Mouse (Mus musculus) neural tube, embryonic 13.5 days (tissue): ENCODE data around the gene Snx29. TPM values are rescaled to one million over a fixed set of nuclear protein-coding genes. Genes with fewer than 3 reads are reported as not detected.
A peak's percentile ranks its signal among the peaks of the same experiment; 100 is the strongest.

ENCODE experiments used
- ATAC-seq: fragments of 200-750 bp; cut with Nextera tagmentation; 2 replicates; pipeline ENCODE4 v1.8.0; 2017; ENCODE audit warnings: low read depth, mild to moderate bottlenecking, moderate TSS enrichment, moderate library complexity
- H3K27ac ChIP-seq: fragments of 300-500 bp; sonication (generic); replicated peaks from 2 replicates; pipeline ENCODE4 v1.5.1; 2015; ENCODE audit warnings: moderate library complexity, mild to moderate bottlenecking, inconsistent platforms
- H3K27me3 ChIP-seq: fragments of 300-500 bp; sonication (generic); 2 replicates; pipeline ENCODE4 v1.6.1; 2015; ENCODE audit warnings: mild to moderate bottlenecking, inconsistent platforms
- H3K36me3 ChIP-seq: fragments of 300-500 bp; sonication (generic); 2 replicates; pipeline ENCODE4 v1.6.1; 2015; ENCODE audit warnings: mild to moderate bottlenecking, inconsistent platforms
- H3K4me1 ChIP-seq: fragments of 300-500 bp; sonication (generic); replicated peaks from 2 replicates; pipeline ENCODE4 v1.6.1; 2015; ENCODE audit warnings: inconsistent platforms
- H3K4me2 ChIP-seq: fragments of 300-500 bp; sonication (generic); 2 replicates; pipeline ENCODE4 v1.6.1; 2015; ENCODE audit warnings: inconsistent platforms, mild to moderate bottlenecking, moderate library complexity
- H3K4me3 ChIP-seq: fragments of 300-500 bp; sonication (generic); 2 replicates; pipeline ENCODE4 v1.5.1; 2015; ENCODE audit warnings: mild to moderate bottlenecking, inconsistent platforms
- H3K9ac ChIP-seq: fragments of 300-500 bp; sonication (generic); 2 replicates; pipeline ENCODE4 v1.6.1; 2015; ENCODE audit warnings: moderate library complexity, mild to moderate bottlenecking, inconsistent platforms
- H3K9me3 ChIP-seq: fragments of 300-500 bp; sonication (generic); 2 replicates; pipeline ENCODE4 v1.6.1; 2016; ENCODE audit warnings: inconsistent platforms
- WGBS: fragments of 180-500 bp; shearing (Covaris S2); methylation state at CpG from one replicate; pipeline ENCODE4 v1.1.7; 2015; 5-methylcytosine and 5-hydroxymethylcytosine counted together
- polyA plus RNA-seq: library from polyadenylated mRNA; unstranded; fragments of >200 nt; fragmentation: Nextera tagmentation; extraction: Ambion mirVana; gene quantifications from 2 replicates; pipeline ENCODE4 v1.2.1, GENCODE M21; 2015

Snx29 gene
- polyA plus RNA-seq, 1 experiment from 2014 or later: 17.2 TPM

- H3K4me1 ChIP-seq: peaks cover 16% of the 10 kb centered on the region; the same call in 1 of the 2 replicates
- no peak overlapping the region for H3K9ac ChIP-seq
- 69% methylated on average over 2 of the region's 2 CpGs for WGBS
- H3K27ac ChIP-seq: no peak overlapping the region
- H3K27me3 ChIP-seq: no peaks in the 10 kb centered on the region
- H3K9me3 ChIP-seq: no peaks in the 10 kb centered on the region
- H3K4me3 ChIP-seq: no peak overlapping the region
- peak; percentile 32; the same call in 1 of the 2 replicates for ATAC-seq
- no peak overlapping the region for H3K4me2 ChIP-seq
- no peaks in the 10 kb centered on the region for H3K36me3 ChIP-seq
Observed at GRCm38 (mm10) chr16:11644399-11644798, 321.7 kb downstream of the Snx29 start.

GRCm38 (mm10) chr16:11645668-11646067 is 323.0 kb downstream of the Snx29 start:
- ATAC-seq: no peak
- Histone ChIP-seq H3K36me3 (no peaks in the 10 kb centered on the region), H3K4me3 (no peak overlapping the region), H3K4me2 (no peak overlapping the region), H3K4me1 (peaks cover 16% of the 10 kb centered on the region; the same call in 1 of the 2 replicates), H3K9me3 (no peaks in the 10 kb centered on the region), H3K27ac (no peak overlapping the region), H3K27me3 (no peaks in the 10 kb centered on the region), H3K9ac (no peak overlapping the region)
- 42% methylated on average over 4 of the region's 4 CpGs for WGBS

DNA sequence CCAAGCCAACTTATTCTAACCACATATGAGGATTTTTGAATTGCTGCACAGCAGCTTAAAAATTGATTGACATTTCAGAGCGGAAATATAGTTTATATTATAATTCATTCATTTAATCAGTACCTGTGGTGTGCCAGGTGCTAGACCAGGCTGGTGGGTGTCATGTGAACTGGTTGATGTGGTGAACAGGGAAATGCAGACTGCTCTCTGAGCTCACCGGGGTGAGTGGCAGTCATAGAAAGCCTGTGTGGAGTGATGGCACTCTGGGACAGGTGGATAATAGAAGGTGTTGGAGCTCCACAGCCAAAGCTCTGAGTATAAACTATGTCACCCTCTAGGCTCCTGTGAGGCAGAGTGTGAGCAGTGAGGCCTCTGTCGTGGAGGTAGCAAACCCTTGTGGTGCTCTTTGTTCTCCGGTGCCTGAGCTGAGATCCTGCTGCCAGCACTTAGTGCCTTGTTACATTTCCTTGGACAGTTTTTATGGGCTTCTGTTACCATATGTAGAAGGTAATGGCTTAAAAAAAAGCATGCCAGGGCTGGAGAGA is 324.1 kb downstream of the Snx29 start:
- Histone ChIP-seq H3K27ac (no peak overlapping the region), H3K4me1 (peaks cover 16% of the 10 kb centered on the region; the same call in 1 of the 2 replicates), H3K9ac (no peak overlapping the region), H3K4me3 (no peak overlapping the region), H3K4me2 (no peak overlapping the region), H3K36me3 (no peaks in the 10 kb centered on the region), H3K27me3 (no peaks in the 10 kb centered on the region), H3K9me3 (no peaks in the 10 kb centered on the region)
- WGBS: 67% methylated on average over 4 of the region's 4 CpGs
- no peak for ATAC-seq

DNA sequence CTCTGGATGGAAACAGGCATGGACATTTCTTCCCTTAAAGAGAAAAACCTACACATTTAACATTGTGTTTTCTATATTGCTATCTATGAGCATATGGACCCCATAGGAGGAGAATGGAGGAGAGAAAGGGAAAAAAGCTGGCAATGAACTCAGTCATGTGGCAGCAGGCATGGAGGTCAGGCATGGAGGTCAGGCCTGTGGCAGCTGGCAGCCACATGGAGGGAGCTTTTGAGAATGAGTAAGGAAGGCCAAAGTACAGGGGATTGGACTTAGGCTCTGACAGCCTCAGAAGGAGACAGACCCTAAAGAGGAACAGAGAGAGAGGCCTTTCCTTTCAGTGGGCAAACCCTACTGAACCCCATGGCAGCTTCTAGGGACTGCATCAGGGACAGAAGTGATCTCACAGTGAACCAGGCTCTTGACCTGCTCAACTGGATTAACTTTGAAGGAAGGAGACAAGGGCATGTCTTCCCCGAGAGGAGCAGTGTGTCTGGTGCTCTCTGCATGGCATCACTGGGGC is 325.5 kb downstream of the Snx29 start:
- no peak overlapping the region for H3K4me2 ChIP-seq
- 90% methylated on average over 1 of the region's 1 CpGs for WGBS
- ATAC-seq: no peak
- H3K4me1 ChIP-seq: peaks cover 11% of the 10 kb centered on the region; the same call in 1 of the 2 replicates
- H3K4me3 ChIP-seq: no peak overlapping the region
- H3K9me3 ChIP-seq: no peaks in the 10 kb centered on the region
- H3K36me3 ChIP-seq: no peaks in the 10 kb centered on the region
- no peak overlapping the region for H3K9ac ChIP-seq
- H3K27me3 ChIP-seq: no peaks in the 10 kb centered on the region
- no peak overlapping the region for H3K27ac ChIP-seq

DNA sequence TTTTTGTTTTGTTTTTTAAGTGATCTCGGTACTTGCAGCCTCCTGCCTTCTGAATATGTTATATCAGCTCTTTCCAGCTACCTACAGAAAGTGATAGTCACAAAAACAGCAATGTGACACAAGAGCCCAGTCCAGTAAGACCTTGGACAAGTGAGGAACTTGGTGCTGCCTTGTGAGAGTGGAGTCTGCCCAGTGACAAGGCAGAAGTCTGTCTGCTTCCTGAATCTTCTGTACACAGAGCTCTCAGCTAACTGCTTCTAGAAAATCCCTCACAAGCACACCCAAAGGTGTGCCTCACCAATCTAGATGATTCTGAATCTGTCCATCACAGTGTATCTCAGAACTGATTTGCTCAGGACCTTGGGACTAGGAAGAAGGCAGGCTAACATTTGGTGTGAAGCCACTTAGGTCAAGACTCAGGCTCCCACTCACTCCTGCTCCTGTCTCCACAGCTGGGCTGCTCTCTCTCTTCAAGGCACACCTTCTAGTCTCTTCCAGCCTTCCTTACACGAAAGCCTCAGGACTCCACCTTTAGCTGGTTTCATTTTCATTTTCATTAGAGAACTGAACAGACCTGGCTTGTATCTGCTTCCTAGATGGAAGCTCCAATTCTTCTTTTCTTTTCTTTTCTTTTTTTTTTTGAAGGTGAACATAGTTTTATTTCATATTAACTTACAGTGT is 330.1 kb downstream of the Snx29 start:
- Histone ChIP-seq H3K27ac (no peak overlapping the region), H3K4me1 (no peaks in the 10 kb centered on the region; the same call in 1 of the 2 replicates), H3K4me3 (no peak overlapping the region), H3K9me3 (no peaks in the 10 kb centered on the region), H3K9ac (no peak overlapping the region), H3K27me3 (no peaks in the 10 kb centered on the region), H3K36me3 (no peaks in the 10 kb centered on the region), H3K4me2 (no peak overlapping the region)
- WGBS: 81% methylated on average over 2 of the region's 2 CpGs
- no peak for ATAC-seq

DNA sequence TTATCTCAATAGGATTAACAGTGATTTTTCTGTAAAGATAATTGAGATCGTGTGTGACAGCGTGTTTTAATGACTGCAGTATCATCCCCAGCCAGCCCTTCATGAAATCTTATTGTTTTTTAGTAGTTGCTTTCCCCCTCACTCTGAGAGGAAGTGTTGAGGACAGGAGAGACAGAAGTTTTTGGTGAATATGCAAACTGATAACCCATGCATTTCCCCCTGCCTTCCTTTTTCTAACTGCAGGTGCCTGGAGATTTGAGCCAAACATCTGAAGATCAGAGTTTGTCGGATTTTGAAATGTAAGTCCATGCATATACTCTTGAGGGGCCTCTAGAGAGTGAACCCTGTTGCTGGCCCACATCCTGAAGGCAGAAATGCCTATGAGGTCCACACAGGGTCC is 333.2 kb downstream of the Snx29 start:
- H3K4me1 ChIP-seq: no peaks in the 10 kb centered on the region; the same call in 1 of the 2 replicates
- ATAC-seq: no peak
- no peaks in the 10 kb centered on the region for H3K36me3 ChIP-seq
- no peak overlapping the region for H3K4me3 ChIP-seq
- no peak overlapping the region for H3K27ac ChIP-seq
- H3K4me2 ChIP-seq: no peak overlapping the region
- no peak overlapping the region for H3K9ac ChIP-seq
- 92% methylated on average over 3 of the region's 3 CpGs for WGBS
- no peaks in the 10 kb centered on the region for H3K9me3 ChIP-seq
- H3K27me3 ChIP-seq: no peaks in the 10 kb centered on the region

DNA sequence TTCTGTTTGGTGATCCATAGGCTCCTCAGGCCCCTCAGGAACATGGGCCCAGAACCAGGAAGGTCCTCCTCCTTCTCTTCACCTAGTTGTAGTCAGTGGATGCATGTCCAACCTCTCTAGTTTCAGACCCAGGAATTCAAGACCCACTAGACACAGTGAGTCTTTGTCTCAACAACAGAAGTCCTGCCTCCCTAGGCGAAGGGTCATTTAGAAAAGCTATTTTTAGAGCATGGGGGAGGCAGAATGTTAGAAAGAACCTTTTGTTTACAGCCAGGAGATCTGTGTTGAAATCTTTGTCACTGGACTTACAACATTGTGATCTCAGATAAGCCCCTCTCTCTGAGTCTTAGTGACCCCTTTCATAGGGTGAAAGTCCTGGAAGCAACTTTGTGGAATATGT is 334.4 kb downstream of the Snx29 start:
- 41% methylated on average over 1 of the region's 1 CpGs for WGBS
- Histone ChIP-seq H3K27me3 (no peaks in the 10 kb centered on the region), H3K4me1 (no peaks in the 10 kb centered on the region)

DNA sequence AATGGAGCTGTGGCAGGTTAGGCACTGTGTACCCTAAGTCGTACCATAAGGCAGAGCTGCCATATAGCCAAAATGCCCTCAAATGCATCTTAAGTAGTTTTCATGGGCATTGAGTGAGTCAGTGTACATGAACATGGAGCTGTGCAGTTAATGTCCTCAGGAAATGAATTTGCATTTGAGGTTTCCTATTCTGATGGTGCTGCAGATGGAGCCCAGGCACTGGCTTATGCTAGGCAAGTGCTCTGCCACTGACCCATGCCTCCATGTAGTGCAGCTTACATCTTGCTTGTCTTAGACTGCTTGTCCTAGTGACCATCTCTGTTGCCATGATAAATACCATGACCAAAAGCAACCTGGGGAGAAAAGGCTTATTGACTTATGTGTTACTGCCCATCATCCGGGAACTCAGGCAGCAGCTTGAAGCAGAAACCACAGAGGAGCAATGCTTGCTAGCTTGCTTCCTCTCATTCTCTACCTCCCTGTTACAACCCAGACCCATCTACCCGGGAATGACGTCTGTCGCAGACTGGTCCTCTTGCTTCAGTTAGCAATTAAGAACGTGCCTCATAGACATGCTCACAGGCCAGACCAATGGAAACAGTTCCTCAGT is 336.5 kb downstream of the Snx29 start:
- Histone ChIP-seq H3K9me3 (no peaks in the 10 kb centered on the region), H3K4me3 (no peak overlapping the region), H3K4me2 (no peak overlapping the region), H3K27ac (no peak overlapping the region), H3K9ac (no peak overlapping the region), H3K27me3 (no peaks in the 10 kb centered on the region), H3K36me3 (no peaks in the 10 kb centered on the region), H3K4me1 (no peaks in the 10 kb centered on the region)
- WGBS: 88% methylated on average over 6 of the region's 6 CpGs
- ATAC-seq: no peak

More for the DNA sequence above, 334.4 kb downstream of the Snx29 start:
- H3K9ac ChIP-seq: no peak overlapping the region
- no peak for ATAC-seq
- H3K9me3 ChIP-seq: no peaks in the 10 kb centered on the region
- H3K27ac ChIP-seq: no peak overlapping the region
- no peak overlapping the region for H3K4me3 ChIP-seq
- no peak overlapping the region for H3K4me2 ChIP-seq
- H3K36me3 ChIP-seq: no peaks in the 10 kb centered on the region

GRCm38 (mm10) chr16:11664896-11665705 is 342.4 kb downstream of the Snx29 start:
- WGBS: 84% methylated on average over 13 of the region's 13 CpGs
- H3K27me3 ChIP-seq: no peaks in the 10 kb centered on the region

DNA sequence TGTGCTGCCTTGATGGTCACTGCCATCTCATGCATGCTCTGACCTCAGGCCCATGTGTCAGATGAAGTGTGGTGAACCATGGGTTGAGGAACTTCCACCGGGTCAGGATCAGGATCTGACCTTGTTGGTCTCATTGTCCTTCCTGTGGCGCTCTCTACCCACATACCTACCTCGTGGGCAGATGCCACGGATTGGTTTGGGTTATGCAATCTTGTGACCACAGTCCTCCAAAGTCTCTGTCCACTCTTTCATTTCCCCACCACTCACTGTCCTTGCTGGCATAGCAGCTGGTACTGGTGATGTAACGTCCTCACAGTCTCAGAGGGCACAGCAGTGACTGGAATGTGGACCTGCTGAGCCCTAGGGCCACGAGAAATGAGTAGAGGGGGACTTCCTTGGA is 343.2 kb downstream of the Snx29 start:
- no peak overlapping the region for H3K27ac ChIP-seq
- ATAC-seq: no peak
- no peak overlapping the region for H3K4me3 ChIP-seq
- H3K4me1 ChIP-seq: peaks cover 10% of the 10 kb centered on the region
- no peaks in the 10 kb centered on the region for H3K9me3 ChIP-seq
- no peaks in the 10 kb centered on the region for H3K27me3 ChIP-seq
- 93% methylated on average over 6 of the region's 6 CpGs for WGBS
- no peak overlapping the region for H3K4me2 ChIP-seq
- H3K9ac ChIP-seq: no peak overlapping the region
- no peaks in the 10 kb centered on the region for H3K36me3 ChIP-seq

More at GRCm38 (mm10) chr16:11664896-11665705, 342.4 kb downstream of the Snx29 start:
- Histone ChIP-seq H3K9me3 (no peaks in the 10 kb centered on the region), H3K27ac (no peak overlapping the region), H3K4me3 (no peak overlapping the region), H3K9ac (no peak overlapping the region), H3K4me1 (peaks cover 5% of the 10 kb centered on the region; the same call in 1 of the 2 replicates), H3K4me2 (no peak overlapping the region), H3K36me3 (no peaks in the 10 kb centered on the region)
- no peak for ATAC-seq

DNA sequence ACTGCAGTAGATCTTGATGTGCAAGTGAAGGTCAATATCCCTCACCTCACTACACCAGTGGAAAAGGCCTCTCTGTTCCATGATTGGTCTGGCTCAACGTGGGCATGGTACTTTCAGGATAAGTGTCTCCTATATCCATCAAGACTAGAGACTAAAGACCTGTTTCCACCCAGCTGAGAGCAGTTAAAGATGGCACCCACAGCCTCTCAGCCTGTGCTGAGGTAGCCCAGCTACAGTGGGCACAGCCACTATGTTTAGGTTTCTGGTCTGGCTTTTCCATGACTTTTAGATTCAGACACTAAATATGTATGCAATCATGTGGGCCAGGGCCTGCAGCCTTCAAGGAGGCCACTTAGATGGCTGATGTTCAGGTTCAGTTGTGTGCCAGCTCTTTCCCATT is 345.7 kb downstream of the Snx29 start:
- no peak overlapping the region for H3K9ac ChIP-seq
- no peaks in the 10 kb centered on the region for H3K9me3 ChIP-seq
- no peak for ATAC-seq
- 87% methylated on average over 1 of the region's 1 CpGs for WGBS
- H3K4me1 ChIP-seq: peaks cover 14% of the 10 kb centered on the region
- no peaks in the 10 kb centered on the region for H3K27me3 ChIP-seq
- H3K36me3 ChIP-seq: no peaks in the 10 kb centered on the region
- H3K27ac ChIP-seq: peak overlapping the region; percentile 61
- no peak overlapping the region for H3K4me2 ChIP-seq
- no peak overlapping the region for H3K4me3 ChIP-seq

DNA sequence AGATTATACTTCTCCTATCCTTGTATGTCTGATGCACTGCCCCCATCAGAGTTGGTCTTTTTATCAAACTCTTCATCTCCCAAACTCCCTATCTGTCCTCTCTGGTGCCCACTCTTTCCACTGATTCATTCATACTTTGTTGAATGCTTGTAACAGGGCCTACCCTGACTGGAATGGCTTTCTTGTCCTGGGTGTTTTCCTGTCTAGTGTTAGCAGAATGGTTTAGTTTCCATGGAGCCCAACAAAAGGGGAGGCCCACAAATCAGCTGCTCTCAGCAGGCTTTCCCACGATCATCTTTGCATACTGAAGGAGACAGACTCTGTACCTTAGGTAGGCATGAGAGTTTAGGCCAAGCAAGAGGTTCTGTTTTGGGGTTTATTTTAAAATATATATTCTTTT is 346.2 kb downstream of the Snx29 start:
- ATAC-seq: peak; percentile 44
- 26% methylated on average over 1 of the region's 1 CpGs for WGBS
- Histone ChIP-seq H3K9me3 (no peaks in the 10 kb centered on the region), H3K27ac (peak overlapping the region; percentile 61), H3K9ac (no peak overlapping the region), H3K36me3 (no peaks in the 10 kb centered on the region), H3K4me2 (no peak overlapping the region), H3K4me1 (peaks cover 14% of the 10 kb centered on the region), H3K4me3 (no peak overlapping the region), H3K27me3 (no peaks in the 10 kb centered on the region)
